Mouse (Mus musculus): ENCODE data around the gene C1qbp. TPM values are rescaled to one million over a fixed set of nuclear protein-coding genes. Genes with fewer than 3 reads are reported as not detected.

C1qbp gene
- polyA plus RNA-seq, 1 experiment from 2014 or later: 276 TPM

- H3K4me1 ChIP-seq (ENCODE audit: insufficient read depth): peaks cover 11% of the 10 kb centered on the region
- no peaks in the 10 kb centered on the region for H3K27me3 ChIP-seq (ENCODE audit: insufficient read depth, low read length)
- ATAC-seq (ENCODE audit: insufficient read depth) (no peak), DNase-seq (no peak)
- H3K9ac ChIP-seq: no peak overlapping the region
- H3K4me3 ChIP-seq (ENCODE audit: low read depth, low read length): no peak overlapping the region
- no peak overlapping the region for H3K27ac ChIP-seq (ENCODE audit: low read depth)
- 82% methylated on average over 1 of the region's 1 CpGs for WGBS
- no peaks in the 10 kb centered on the region for H3K9me3 ChIP-seq (ENCODE audit: low read depth, low read length)
- H3K36me3 ChIP-seq (ENCODE audit: insufficient read depth): peaks cover 22% of the 10 kb centered on the region
- no peak overlapping the region for H3K4me2 ChIP-seq
- no peak for TF ChIP-seq CTCF (IDR thresholded peaks at IDR 0.05; ENCODE audit: low read depth)
These were observed 34.2 kb upstream of the C1qbp start for GRCm38 (mm10) chr11:71017051-71017450.

GRCm38 (mm10) chr11:71012743-71013142 lies 29.9 kb upstream of the C1qbp start:
- no peaks in the 10 kb centered on the region for H3K27me3 ChIP-seq (ENCODE audit: insufficient read depth, low read length)
- H3K36me3 ChIP-seq (ENCODE audit: insufficient read depth): peaks cover 53% of the 10 kb centered on the region
- no peaks in the 10 kb centered on the region; the same call in 1 of the 2 replicates for H3K4me1 ChIP-seq (ENCODE audit: insufficient read depth)
- no peak for TF ChIP-seq CTCF (IDR thresholded peaks at IDR 0.05; ENCODE audit: low read depth)
- no peaks in the 10 kb centered on the region for H3K9me3 ChIP-seq (ENCODE audit: low read depth, low read length)
- H3K9ac ChIP-seq: no peak overlapping the region
- ATAC-seq (ENCODE audit: insufficient read depth) (no peak), DNase-seq (no peak)
- no peak overlapping the region for H3K4me2 ChIP-seq
- no peak overlapping the region for H3K27ac ChIP-seq (ENCODE audit: low read depth)
- 94% methylated on average over 7 of the region's 7 CpGs for whole genome bisulfite sequencing
- no peak overlapping the region for H3K4me3 ChIP-seq (ENCODE audit: low read depth, low read length)

GRCm38 (mm10) chr11:71008321-71008720 lies 25.5 kb upstream of the C1qbp start:
- H3K4me3 ChIP-seq (ENCODE audit: low read depth, low read length): no peak overlapping the region
- H3K36me3 ChIP-seq (ENCODE audit: insufficient read depth): peaks cover 53% of the 10 kb centered on the region
- no peak for TF ChIP-seq CTCF (IDR thresholded peaks at IDR 0.05; ENCODE audit: low read depth)
- no peak overlapping the region for H3K27ac ChIP-seq (ENCODE audit: low read depth)
- no peaks in the 10 kb centered on the region for H3K9me3 ChIP-seq (ENCODE audit: low read depth, low read length)
- H3K4me2 ChIP-seq: no peak overlapping the region
- H3K27me3 ChIP-seq (ENCODE audit: insufficient read depth, low read length): no peaks in the 10 kb centered on the region
- 87% methylated on average over 3 of the region's 3 CpGs for WGBS
- ATAC-seq (ENCODE audit: insufficient read depth) (no peak), DNase-seq (no peak)
- H3K4me1 ChIP-seq (ENCODE audit: insufficient read depth): 0 out of 2 replicates have a peak, but pooled peaks cover 2% of the 10 kb centered on the region
- no peak overlapping the region for H3K9ac ChIP-seq

- Histone ChIP-seq H3K27me3 (ENCODE audit: insufficient read depth, low read length) (no peaks in the 10 kb centered on the region), H3K9me3 (ENCODE audit: low read depth, low read length) (no peaks in the 10 kb centered on the region), H3K27ac (ENCODE audit: low read depth) (no peak overlapping the region), H3K4me2 (no peak overlapping the region), H3K4me1 (ENCODE audit: insufficient read depth) (peaks cover 7% of the 10 kb centered on the region; the same call in 1 of the 2 replicates), H3K4me3 (ENCODE audit: low read depth, low read length) (no peak overlapping the region), H3K9ac (no peak overlapping the region), H3K36me3 (ENCODE audit: insufficient read depth) (peaks cover 51% of the 10 kb centered on the region)
- TF ChIP-seq CTCF (IDR thresholded peaks at IDR 0.05; ENCODE audit: low read depth): no peak
- ATAC-seq (ENCODE audit: insufficient read depth): no peak
- WGBS: 82% methylated on average over 7 of the region's 7 CpGs
- peak; percentile 12 for DNase-seq
These were observed 25.0 kb upstream of the C1qbp start for GRCm38 (mm10) chr11:71007831-71008230.

GRCm38 (mm10) chr11:71007026-71007425 lies 24.2 kb upstream of the C1qbp start:
- DNase-seq (no peak), ATAC-seq (ENCODE audit: insufficient read depth) (no peak)
- Histone ChIP-seq H3K4me2 (no peak overlapping the region), H3K27ac (ENCODE audit: low read depth) (no peak overlapping the region), H3K4me1 (ENCODE audit: insufficient read depth) (peaks cover 7% of the 10 kb centered on the region; the same call in 1 of the 2 replicates), H3K4me3 (ENCODE audit: low read depth, low read length) (no peak overlapping the region), H3K9me3 (ENCODE audit: low read depth, low read length) (no peaks in the 10 kb centered on the region), H3K36me3 (ENCODE audit: insufficient read depth) (peaks cover 42% of the 10 kb centered on the region), H3K9ac (no peak overlapping the region), H3K27me3 (ENCODE audit: insufficient read depth, low read length) (no peaks in the 10 kb centered on the region)
- WGBS: 90% methylated on average over 6 of the region's 6 CpGs
- TF ChIP-seq CTCF (IDR thresholded peaks at IDR 0.05; ENCODE audit: low read depth): no peak

- DNase-seq (peak; percentile 15), ATAC-seq (ENCODE audit: insufficient read depth) (no peak)
- Histone ChIP-seq H3K9me3 (ENCODE audit: low read depth, low read length) (no peaks in the 10 kb centered on the region), H3K4me2 (peak overlapping the region; percentile 84), H3K36me3 (ENCODE audit: insufficient read depth) (peaks cover 33% of the 10 kb centered on the region), H3K4me1 (ENCODE audit: insufficient read depth) (peaks cover 7% of the 10 kb centered on the region; the same call in 1 of the 2 replicates), H3K9ac (peak overlapping the region; percentile 41; the same call in 1 of the 2 replicates), H3K4me3 (ENCODE audit: low read depth, low read length) (peak overlapping the region; percentile 88), H3K27ac (ENCODE audit: low read depth) (peak overlapping the region; percentile 60), H3K27me3 (ENCODE audit: insufficient read depth, low read length) (no peaks in the 10 kb centered on the region)
- no peak for TF ChIP-seq CTCF (IDR thresholded peaks at IDR 0.05; ENCODE audit: low read depth)
- WGBS: 56% methylated on average over 5 of the region's 5 CpGs
These were observed 22.2 kb upstream of the C1qbp start for GRCm38 (mm10) chr11:71005046-71005445.

- peak within 1 kb of the TSS; percentile 84 for H3K4me2 ChIP-seq
- DNase-seq (peak; percentile 99), ATAC-seq (ENCODE audit: insufficient read depth) (peak; percentile 96)
- peak within 1 kb of the TSS; percentile 69 for H3K27ac ChIP-seq (ENCODE audit: low read depth)
- TF ChIP-seq CTCF (IDR thresholded peaks at IDR 0.05; ENCODE audit: low read depth): peak; percentile 66
- H3K36me3 ChIP-seq (ENCODE audit: insufficient read depth): peaks cover 33% of the 10 kb centered on the region
- no peaks in the 10 kb centered on the region for H3K27me3 ChIP-seq (ENCODE audit: insufficient read depth, low read length)
- H3K4me1 ChIP-seq (ENCODE audit: insufficient read depth): peaks cover 7% of the 10 kb centered on the region; the same call in 1 of the 2 replicates
- H3K9me3 ChIP-seq (ENCODE audit: low read depth, low read length): no peaks in the 10 kb centered on the region
- peak within 1 kb of the TSS; percentile 65 for H3K9ac ChIP-seq
- peak within 1 kb of the TSS; percentile 88 for H3K4me3 ChIP-seq (ENCODE audit: low read depth, low read length)
- under 1% methylated on average over 35 of the region's 35 CpGs for WGBS
These were observed 21.5 kb upstream of the C1qbp start, which contains the start of gene Dhx33 for GRCm38 (mm10) chr11:71004316-71004773. Dhx33 (minus strand) TSS chr11:71004437.
